Mouse (Mus musculus) thymus, postnatal 0 days (tissue): ENCODE data around the gene Ociad2. TPM values are rescaled to one million over a fixed set of nuclear protein-coding genes. Genes with fewer than 3 reads are reported as not detected.
"Not testable (repeated sequence)": the region's sequence is repeated elsewhere in the genome, so short reads cannot be mapped to it uniquely, and the experiment has no call there.

Experiments used
- DNase-seq: peaks from one replicate; pipeline ENCODE4 v3.0.0-alpha.2; 2015; ENCODE audit warnings: low spot score
- polyA plus RNA-seq: library from polyadenylated mRNA; unstranded; fragments of >200 nt; fragmentation: Nextera tagmentation; extraction: Ambion mirVana; gene quantifications from 2 replicates; pipeline ENCODE4 v1.2.1, GENCODE M21; 2015

The Ociad2 gene
- polyA plus RNA-seq, 1 experiment from 2014 or later: 55.6 TPM

DNA sequence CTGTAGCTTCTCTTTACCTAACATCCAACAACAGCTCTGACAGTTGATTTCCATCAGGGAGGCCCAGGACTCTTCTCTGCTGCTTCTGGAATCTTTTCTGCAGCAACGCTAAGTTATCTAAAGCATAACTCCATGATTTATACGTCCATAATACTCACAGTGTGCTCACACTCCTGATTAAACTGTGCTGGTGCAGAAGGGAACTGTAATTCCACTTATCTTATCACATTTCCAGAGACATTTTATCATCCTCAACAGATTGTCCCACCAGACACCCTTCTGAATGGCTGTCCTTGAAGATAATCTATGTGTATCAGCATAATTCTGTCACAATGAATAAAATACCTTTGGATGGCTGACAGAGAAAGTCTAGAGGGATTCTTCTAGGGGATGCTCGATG lies 13.2 kb upstream of the Ociad2 start:
- no peak for DNase-seq

DNA sequence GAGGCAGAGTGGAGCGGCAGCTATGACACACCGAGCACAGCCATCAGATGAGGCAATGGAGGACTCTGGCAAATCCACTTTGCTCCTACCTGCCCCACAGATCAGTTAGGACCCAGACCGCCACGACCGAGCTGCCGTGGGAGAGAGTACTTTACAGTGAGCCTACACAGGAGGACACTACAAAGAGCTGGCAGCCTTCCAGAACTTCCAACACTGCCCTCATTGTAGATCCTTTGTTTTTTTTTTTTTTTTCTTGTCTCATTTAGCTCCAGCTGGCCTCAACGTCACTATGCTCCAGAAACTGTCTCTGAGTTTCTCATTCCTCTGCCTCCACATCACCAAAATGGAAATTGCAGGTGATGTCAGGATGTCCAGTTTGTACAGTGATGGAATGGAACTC lies 12.7 kb upstream of the Ociad2 start:
- no peak for DNase-seq

DNA sequence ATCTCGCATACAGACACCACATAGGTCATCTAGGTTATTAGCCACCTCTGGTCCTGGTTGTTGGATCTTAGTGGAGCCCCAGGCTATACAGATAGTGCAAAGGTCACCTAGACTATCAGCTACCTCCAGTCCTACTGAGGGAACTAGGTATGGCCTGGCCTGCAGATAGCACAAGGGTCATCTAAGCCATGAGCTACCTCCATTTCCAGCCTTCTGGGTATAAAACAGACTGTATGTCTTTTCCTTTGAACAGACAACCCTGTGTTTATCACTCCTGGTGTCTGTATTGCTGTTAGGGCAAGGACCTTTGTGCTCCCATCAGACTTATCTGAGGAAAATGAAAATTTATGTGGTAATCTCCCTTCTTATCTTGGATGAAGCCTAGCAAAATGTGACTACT lies 11.0 kb upstream of the Ociad2 start:
- no peak for DNase-seq

DNA sequence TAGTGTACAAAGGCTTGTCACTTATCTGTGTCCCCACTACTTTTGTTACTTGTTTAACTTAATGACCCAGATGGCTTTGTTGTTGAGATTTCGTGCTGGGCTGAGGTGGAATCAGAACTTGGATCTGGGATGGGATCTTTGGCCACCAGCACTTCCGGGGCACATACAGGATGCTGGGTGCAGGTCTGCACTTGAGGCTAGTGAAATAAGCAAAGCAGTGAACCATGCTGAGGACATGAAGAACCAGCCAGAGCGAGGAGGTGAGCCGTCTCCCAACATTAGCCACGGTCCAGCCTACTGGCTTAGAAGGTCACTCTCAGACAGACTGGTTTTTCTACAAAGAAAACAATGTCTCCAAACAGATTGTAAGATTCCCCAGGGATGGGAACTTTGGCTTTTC lies 8.7 kb upstream of the Ociad2 start:
- DNase-seq: no peak

DNA sequence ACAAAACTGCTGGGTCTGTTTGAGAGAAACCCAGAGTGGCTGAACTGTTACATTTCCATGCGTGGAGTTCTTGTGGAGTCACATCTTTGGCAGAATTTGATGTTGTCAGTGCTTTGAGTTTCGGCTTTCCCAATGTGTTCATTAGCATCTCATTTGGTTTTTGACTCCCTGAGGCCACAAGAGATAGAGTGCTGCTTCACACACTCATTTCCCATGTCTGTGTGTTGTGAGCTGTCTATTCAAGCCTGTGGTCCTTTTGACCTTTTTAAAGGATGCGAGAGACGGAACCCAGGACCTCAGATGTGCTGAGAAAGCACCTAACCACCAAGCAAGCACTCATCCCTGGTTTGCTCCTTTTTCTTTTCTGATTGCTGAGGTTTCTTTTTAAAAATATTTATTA lies 4.4 kb upstream of the Ociad2 start:
- no peak for DNase-seq

DNA sequence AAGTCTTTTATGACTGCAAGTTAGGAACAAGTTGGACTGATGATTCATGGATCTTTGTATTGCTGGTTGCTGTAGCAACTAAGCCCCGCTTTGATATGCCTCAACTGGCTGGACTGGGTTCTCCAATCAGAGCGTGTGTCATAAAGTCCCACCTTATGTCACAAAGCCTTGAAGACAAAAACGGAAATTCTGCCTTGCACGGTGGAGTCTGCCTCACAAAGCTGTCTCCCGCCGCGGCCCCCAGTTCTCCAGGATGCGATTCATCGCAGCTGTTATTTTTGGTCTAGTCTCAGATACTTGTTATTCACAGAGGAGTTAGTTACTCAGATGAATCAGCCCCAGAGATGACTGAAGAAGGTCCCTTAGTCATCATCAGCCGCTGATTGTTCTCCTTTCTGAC lies 3.5 kb upstream of the Ociad2 start:
- DNase-seq: no peak

DNA sequence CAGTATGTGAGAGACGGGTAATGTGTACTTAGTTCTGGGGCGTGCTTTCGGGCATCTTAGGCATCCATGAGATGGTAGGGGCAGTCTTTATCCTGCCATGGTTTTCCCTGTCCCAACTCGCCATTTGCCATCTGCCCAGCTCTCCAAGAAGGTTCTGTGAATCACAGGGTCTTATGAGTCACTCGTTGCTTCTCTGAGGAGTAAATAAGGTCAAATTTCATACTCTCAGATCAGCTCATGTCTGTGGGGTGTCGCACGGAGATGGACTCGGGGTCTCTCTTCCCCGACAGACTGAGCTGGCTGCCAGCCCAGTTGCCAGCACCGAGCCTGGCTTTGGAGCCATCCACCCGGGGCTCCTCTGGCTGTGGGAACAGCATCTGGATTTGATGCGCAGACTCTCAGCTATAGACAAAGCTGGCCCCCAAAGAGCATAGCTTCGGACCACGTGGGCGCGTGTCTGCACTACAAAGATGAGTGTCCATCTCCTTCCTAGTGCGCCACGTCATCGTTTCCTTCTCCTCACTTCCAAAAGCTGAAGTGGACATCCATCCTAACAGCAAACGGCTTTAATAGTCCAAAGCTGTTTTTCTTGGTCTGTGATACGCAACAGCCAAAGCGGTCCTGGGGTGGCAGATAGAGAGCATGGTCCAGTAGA lies 2.0 kb upstream of the Ociad2 start:
- DNase-seq: no peak

DNA sequence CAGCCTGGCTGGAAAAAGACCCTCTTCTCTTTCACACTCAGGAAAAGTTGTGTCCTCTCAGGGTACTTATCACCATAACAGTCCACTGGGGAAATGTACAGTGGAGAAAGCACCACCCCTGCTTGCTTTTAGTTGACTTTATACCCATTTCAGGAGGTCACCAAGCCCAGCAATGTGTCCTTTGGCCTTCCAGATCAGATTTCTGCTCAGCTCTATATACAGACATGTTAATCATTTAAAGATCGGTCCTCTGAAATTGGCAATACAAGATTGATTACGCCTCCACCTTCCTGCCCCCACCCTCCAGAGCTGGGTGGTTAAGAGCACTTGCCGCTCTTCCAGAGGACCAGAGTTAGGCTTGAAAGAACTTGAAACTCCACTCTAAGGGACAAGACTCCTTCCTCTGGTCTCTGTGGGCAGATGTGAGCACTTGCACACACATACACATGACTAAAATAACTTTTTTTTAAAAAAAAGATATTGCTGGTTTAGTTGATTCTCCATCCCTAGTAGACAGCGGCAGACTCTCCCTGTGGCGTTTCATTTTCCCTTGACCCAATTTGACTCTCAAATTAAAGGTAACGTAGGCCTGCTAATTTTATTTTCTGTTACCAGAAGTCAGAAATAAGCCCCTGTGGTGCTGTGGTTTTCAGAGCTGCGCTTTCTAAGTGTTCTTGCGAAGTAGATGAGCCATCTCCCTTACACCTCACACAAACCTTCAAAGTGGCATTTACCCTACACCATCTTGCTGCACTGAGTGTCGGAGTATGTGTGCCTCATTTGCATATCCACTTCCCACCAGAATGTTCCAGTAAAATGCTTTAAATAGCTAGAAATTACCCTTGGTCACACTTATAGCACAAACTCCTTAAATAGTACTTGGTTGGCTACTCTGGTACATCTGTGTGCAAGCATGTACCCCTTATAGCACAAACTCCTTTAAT lies 777 bp downstream of the Ociad2 start:
- DNase-seq: no peak

DNA sequence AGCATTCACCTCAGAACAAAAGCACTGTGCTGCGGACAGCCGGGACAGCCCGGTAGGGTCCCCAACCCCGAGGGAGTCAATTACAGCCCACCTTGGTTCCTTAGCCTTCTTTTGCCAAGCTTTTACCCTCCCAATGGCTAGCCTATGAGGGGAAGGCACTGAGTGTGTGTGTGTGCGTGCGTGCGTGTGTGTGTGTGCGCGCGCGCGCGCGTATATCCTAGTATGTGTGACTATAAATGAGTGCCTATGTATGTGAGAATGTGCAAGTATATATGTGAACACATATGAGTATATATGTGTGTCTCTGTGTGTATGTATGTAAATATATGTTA lies 2.0 kb downstream of the Ociad2 start:
- DNase-seq: peak; percentile 22

DNA sequence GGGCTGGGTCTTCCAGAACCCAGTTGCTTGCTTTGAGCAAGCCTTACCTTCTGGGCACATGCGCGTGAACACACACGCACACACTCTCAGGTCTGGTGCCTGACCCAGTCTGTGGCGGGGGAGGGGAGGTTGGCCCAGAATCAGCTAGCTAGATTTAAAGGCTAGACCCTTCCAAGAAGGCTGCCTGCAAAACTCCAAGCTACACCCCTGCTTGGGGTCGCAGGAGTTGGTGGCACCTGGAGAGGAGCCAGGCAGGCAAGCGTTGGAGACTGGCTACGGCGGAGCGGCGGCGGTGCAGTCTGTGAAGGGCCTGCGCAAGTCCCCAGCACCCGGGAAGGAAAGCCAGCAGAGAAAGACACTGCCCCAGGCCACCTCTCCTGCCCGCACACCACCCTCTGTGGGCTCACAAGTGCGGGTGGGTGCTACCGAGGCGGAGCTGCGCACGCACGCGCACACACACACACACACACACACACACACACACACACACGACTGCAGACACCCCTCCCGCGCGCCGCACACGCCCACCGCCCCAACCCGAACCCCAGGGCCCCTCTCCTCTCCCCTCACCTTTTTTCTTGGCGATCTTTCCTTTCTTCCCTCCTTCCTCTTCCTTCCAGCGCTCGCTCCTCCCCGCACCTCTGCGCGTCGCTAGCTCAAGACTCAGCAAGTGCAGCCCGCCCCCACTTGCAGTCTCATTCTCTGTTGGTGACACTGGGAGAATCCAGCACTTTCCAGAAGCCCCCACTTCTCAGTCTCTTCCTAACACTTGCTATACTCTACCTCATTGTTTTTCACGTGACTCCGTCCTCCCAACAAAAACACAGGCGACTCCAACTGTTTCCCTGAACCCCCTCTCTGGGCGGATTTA lies 2.6 kb downstream of the Ociad2 start:
- peak; percentile 35 for DNase-seq

DNA sequence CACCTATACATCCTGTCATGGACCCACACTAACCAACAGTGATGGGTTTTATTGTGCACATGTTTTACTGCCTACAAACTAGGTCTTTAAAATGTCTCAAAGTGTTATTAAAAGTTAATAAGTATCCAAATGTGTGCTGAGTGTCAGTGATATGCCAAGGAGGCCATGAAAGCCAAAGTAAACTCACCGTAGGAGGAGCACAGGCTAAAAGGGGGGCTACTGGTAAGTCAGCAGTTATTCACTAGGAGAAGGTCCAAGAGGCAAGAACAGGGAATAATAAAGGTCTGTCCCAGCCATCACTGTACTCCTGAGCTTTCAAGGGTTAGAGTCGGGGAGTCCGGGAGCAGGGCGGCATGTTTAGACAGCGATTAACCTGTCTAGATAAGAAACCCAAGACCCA lies 4.4 kb downstream of the Ociad2 start:
- no peak for DNase-seq

DNA sequence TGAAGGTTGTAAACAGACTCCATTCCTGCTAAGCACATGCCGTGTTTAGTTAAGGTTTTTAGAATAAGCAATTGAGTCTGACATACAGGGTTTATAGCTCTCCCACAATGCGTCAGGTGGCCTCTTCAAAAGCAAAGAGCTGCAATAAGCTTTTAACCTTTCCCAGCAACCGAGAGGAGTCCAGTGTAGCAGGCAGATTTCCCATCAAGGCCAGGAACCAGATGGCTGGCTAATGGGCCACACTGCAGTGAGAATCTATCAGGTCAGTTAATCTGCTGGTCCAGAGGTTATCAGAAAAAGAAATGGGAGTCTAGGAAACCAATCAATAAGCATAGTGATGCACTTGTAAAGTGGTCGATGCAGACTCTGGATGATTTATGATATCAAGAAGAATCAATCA lies 9.8 kb downstream of the Ociad2 start:
- no peak for DNase-seq

DNA sequence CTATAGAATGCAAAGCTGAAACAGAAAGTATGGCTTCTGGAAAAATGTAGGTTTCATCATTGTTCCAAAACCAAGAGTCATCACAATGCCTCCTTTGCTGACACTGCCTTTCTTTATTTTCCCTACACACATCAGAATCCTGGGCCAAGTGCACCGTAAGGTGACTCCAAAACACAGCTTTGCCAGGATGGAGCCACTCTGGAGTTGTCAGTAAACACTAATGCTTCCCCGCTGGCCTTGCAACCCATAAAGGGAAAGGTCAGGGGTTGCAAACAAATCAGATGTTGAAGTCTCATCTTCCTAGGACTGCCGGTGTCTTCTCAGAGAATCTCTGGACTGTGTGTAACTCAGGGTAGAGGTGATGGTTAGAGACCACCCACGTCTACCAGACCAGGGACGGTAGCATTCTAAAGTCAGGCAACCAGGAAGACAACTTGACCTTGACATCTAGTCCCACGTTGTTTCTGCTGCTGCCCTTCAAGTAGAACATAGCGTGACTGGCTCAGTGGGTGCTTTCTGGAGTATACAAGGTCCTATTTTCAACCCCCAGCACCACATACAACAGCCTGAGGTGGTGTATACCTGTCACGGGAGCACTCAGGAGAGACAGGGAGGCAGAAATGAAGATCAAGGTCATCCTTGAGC lies 16.2 kb downstream of the Ociad2 start:
- no peak for DNase-seq

DNA sequence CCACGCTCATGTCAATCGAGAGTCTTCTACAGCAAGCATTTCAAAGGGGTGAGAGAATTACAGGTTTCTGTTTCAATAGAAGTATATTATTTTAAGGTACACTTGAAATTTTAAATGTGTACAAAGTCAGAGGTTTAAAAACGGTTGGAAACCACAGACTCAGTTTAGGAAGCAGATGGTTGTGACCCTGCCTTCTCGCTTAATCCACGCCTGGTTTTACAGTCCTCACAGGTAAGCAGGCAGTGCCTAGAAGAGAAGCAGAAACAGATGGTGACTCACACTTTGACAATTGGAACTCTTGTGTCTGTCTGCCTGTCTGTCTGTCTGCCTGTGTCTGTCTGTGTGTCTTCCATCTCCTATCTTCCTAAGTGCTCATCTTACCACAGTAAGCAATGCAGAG lies 17.2 kb downstream of the Ociad2 start:
- DNase-seq: peak; percentile 33

DNA sequence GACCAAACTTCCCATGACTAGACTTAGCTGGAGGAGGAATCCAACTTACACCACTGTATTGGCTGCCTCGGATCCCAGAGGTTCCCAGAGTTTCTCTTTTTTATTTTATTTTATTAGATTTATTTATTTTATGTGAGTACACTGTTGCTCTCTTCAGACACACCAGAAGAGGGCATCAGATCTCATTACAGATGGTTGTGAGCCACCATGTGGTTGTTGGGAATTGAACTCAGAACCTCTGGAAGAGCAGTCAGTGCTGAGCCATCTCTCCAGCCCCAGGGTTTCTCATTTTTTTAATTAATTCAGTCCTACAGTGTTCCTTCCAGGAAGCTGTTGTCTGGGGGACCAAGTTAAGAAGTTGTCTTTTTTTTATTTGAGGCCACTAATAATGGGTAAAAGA lies 18.1 kb downstream of the Ociad2 start:
- DNase-seq: not testable (repeated sequence)

DNA sequence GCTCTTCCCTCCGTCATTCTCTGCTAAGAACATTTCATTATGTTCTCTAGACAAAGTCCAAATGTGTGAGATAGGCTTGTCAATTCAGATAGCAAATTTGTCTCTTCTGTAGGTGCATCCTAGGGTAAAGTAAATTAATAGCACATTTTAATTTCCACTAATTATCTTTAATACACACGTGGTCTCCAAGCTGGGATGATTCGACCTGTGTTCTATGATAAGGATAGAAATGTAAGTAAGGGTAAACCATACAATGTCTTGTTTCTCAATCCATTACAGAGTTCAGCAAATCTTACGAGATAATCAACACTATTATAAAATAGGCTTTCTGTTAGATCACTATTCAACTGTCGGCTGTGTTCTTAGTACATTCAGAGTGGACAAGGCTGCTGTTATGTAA lies 21.5 kb downstream of the Ociad2 start:
- no peak for DNase-seq

DNA sequence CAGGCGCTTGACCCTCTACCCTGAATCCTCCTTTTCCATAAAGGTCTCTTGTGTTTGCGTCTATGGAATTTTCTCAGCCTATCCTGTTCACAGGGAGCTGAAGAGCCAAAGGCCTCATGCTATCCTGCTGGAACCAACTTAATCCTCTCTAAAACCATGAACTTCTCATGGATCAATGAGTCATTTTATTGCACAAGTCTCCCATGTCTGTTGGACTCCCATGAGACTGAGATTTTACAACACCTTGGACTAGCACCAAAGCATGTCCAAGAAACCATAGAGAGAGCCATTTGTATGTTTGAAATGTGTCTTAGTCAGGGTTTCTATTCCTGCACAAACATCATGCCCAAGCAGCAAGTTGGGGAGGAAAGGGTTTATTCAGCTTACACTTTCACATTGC lies 26.2 kb downstream of the Ociad2 start:
- no peak for DNase-seq

DNA sequence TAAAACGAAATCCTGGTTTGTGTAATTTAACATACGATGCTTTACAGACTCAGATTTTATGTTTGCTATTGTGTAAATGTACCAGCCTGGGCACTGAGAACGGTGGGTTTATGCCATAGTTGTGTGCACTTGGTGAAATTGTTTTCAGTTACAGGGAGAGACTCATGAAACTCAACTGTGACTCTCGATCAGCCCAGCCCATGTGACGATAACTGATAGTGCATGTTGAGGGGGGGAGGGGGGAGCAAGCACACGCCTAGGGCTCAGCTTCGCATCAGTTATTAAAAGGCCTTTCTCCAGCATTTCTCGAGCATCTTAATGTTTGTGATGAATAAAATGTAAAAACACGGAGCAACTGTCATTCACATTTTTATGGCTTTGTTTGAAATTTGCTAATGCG lies 27.2 kb downstream of the Ociad2 start:
- DNase-seq: no peak

DNA sequence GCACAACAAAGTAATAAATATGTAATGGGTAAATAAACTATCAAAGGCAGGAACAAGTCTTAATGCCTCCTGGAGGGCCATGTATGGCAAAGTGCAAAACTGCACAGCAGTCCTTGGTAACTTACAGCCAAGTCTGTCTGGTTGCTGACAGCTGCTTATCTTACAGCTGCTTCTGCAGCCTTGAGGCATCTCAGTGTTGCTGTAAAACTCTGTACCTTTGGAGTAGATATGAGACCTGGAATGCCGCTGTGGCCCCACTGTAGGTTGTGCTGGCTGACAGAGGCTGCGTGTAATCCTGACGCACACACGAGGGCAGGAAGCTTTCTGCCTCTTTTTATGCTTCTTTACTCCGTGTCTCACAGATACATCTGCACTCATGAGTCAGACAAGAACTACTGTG lies 29.4 kb downstream of the Ociad2 start:
- DNase-seq: no peak

DNA sequence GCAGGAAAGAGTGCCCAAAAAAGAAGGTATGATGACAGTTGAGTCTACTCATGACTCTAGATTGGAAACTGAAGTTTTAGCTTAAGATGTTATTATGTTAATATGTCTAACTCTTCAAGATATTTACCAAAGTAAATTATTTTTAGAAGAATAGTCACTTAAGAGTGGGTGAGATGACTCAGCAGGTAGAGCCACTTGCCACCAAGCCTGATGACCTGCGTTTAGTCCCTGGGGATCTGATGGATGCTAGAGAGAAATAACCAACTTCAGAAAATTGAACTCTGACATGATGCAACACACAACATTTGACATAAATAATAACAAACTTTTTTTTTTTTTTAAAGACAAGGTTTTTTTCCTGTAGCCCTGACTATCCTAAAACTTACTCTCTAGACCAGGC lies 30.4 kb downstream of the Ociad2 start:
- no peak for DNase-seq

DNA sequence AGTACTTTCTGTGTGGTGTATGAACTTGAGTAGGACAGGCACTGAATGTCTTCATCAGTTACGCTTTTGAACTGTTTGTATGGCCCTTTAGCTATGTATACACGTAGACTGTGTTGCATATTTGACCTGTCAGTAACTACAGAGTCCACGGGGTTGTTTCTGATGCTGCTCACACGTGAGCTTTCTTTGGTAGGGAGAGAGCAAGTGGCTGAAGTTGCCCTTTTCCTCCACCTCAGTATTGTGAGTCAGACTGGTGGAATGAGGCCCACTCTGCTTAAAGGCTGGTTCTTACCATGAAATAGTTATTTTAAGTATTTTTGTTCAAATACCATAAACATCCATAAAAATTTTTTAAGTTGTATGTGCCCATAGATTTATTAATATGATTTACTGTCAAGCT lies 31.3 kb downstream of the Ociad2 start:
- no peak for DNase-seq

DNA sequence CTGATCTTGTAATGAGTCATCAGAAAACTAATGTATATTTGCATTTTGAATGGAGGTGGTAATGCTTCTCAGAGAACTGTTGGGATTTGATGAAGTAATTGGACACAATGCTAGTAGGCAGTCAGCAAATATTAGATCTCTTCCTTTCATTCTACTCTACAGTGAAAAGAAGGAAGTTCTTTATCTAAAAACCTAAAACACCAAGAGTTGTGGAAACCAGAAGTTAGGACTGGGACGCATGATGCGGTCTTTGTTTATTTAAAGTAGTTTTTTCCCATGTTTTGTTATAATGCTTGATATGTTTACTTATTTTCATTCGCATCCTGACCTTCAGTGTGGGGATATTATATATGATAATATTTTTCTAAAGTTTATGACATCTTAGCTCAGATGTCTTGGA lies 33.5 kb downstream of the Ociad2 start:
- DNase-seq: no peak
